Mouse (Mus musculus) ovary, adult 18-20 months (tissue): ENCODE data around the gene Cd6.

Experiments used
- DNase-seq: peaks from one replicate; pipeline ENCODE4 v3.0.0; 2022; ENCODE audit warnings: low spot score, mixed read lengths

Gene Cd6

GRCm38 (mm10) chr19:10763381-10764031 is 66.4 kb downstream of the Cd6 start:
- no peak for DNase-seq

DNA sequence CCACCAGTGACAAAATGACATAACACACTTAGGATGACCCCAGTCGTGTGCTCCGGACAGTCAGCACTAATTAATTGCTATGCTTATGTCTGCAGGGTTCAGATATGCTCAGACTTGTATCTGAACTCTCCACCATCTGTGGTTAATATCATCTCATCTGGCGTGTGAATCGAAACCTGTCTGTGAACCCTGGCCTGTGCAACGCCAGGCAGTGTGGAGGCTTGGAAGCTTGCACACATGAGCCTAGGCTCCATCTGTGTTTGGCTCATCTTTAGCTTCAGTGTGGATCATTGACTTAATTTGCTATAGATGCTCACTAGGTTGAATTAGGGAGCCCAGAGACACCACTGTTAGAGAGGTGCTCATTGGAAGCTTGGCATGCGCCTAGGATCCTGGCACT is 67.4 kb downstream of the Cd6 start:
- no peak for DNase-seq

GRCm38 (mm10) chr19:10761794-10762415 is 68.0 kb downstream of the Cd6 start:
- no peak for DNase-seq

GRCm38 (mm10) chr19:10759983-10760831 is 69.7 kb downstream of the Cd6 start:
- DNase-seq: no peak

- no peak for DNase-seq
Observed at GRCm38 (mm10) chr19:10759525-10759924, 70.3 kb downstream of the Cd6 start.

DNA sequence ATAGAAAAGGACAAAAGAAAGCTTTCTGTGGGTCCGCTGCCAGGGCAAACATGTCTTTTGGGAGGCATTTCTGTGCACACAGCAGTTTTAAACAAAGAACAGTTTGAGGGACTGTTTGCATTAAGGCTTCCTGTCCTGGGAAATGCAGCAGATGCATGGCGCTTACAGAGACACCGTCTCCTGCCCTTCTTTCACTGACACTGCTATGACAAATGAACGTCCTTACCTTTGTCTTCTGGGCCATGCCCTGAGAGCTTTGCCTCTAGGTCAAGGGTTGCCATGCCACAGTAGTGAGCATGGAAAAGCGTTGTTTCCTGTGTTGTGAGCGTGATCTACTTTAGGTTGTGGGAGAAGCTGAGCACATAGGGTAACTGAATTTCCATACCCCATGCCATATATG is 71.2 kb downstream of the Cd6 start:
- DNase-seq: no peak

GRCm38 (mm10) chr19:10757526-10757925 is 72.3 kb downstream of the Cd6 start:
- DNase-seq: no peak

DNA sequence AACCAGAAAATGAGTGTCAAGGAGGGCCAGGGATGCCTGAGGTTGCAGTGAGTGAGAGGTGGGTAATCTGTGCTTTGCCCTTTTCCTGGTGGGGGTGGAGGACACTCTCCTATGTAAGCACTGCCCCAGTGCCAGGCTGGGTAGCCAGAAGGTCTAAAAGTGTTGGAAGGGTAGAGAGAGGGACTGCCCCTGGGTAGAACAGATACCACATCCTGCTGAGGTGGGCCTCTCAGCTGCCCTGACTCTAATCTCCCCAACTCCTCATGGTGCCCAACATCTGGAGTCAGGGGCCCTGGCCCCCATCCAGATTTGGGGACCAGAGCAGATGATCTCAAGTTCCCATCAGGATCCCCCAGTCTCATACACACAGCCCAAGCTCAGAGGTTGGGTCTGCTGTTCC is 72.7 kb downstream of the Cd6 start:
- DNase-seq: no peak

DNA sequence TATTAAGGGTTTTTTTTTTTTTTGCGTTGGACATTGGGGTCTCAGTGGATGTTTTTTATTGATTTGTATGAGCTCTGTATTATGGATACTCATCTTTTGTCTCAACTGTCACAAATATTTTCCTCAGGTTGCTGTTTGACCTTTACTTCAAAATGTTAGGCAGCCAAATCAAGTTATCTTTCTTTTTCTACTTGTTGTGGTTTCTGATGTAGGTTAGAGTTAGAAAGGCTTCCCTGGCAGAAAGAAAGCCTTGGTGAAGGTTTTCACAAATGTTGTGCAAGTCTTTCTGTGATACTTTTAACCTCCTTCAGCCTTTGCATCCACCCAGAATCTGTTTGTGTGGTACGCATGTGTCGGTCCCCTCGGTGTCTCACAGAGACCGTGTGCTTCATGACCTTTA is 77.2 kb downstream of the Cd6 start:
- DNase-seq: no peak

GRCm38 (mm10) chr19:10752106-10752505 is 77.8 kb downstream of the Cd6 start:
- DNase-seq: no peak

- DNase-seq: no peak
Observed at GRCm38 (mm10) chr19:10751607-10752006, 78.3 kb downstream of the Cd6 start.

GRCm38 (mm10) chr19:10750161-10750560 is 79.7 kb downstream of the Cd6 start:
- no peak for DNase-seq

- DNase-seq: no peak
Observed at GRCm38 (mm10) chr19:10749295-10749694, 80.6 kb downstream of the Cd6 start.

DNA sequence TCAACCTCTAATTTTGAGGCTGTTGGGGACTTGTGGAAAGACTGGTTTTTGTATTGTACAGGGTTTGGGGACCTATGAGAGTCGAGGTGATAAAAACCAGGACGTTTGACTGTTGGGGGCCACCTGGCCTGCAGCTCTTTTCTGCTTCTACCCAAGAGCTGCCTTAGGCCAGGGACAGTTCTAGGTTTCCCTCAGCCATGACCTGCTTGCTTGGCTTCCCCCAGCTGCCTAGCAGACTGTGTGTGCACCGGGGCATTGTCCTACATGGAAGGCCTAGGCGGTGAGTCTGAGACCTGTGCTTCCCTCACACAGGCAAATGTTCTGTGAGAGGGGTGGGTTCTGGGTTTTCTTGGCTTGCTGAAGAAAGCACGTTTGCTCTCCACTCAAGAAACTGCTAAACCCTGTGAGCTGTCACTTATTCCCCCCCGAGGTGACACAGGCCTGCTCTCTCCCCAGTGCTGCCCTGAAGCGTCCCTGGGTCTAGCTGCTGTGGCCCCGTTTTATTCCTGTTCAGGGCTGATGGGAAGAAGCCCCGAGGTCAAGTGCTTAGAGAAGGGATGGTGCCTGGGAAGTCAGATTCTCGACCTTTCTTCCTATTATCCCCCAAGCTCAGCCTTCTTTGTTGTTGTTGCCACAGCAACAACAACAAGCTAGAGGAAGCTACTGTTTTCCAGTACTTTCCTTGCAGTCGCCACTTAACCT is 81.3 kb downstream of the Cd6 start:
- no peak for DNase-seq

DNA sequence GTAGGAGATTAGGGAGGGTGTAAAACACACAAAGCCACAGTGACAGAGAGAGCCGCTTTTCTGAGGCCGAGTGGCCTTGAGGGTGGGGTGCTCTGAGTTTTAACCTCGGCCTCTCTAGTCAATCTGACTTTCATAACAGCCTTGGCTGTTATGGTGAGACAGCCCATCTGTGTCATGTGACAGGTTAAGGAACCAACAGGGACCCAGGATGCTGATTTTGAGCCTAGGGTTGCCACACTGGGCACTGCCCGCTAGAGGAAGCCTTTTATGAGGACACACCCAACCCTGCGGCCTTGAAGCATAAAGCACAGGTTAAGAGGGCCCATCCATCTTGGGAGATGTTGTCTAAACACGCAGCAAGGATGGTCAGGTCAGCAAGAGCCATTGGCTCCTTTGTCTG is 82.1 kb downstream of the Cd6 start:
- no peak for DNase-seq

DNA sequence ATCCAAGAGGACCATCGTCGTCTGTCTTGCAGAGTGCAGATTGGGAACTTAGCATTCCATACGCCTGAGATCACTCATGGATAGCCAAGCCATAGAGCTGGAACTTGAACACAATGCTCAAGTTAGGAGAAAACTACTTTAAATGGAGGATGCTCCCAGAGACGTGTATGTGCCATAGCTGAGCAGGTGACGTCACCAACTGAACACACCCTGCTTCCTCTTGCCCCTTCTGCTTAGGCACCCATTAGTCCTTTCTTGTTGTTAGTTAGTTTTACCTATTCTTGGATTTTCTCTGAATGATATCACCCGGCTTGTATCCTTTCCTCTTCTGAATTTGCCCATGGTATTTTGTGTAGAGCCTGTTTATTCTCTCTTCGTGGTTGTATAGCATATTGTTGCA is 82.7 kb downstream of the Cd6 start:
- DNase-seq: no peak

GRCm38 (mm10) chr19:10742565-10742964 is 87.3 kb downstream of the Cd6 start:
- DNase-seq: no peak

DNA sequence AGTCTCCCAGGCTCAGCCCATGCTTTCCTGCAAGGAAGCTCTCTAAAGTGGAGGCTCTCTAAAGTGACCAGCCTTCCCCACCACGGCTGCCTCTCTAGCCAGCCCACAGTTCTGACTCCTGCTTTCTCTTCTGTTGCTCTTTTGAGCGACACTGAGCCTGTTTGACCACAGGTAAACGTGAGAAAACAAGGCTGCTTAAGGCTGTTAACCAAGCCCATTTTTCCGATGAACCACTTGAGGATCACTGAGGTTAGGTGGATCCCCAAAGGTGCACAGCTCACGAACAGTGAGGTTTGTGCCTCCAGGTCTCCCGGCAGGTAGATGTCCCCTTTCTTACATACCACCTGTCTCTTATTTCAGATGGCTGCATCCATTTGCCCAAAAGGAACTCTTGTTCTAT is 87.7 kb downstream of the Cd6 start:
- no peak for DNase-seq

- no peak for DNase-seq
Observed at GRCm38 (mm10) chr19:10740641-10741440, 89.0 kb downstream of the Cd6 start.

DNA sequence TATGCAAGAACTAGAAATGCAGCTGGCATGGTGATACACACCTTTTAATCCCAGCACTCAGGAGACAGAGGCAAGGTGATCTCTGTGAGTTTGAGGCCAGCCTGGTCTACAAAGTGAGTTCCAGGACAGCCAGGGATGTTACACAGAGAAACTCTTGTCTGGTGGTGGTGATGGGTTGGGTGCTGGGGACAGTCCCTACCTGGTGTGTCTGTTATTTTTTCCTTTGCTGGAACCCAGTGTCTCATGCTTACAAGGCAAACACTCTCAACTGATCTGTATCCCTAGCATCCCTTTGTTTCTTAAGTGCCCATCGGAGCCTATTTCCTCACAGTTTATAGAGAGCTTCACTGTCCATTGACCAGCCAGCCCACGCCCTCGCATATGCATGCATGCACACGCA is 89.9 kb downstream of the Cd6 start:
- DNase-seq: no peak
